Comparison of ENCODE assay signal across 24 mouse cellular contexts in genomic region chr7:48806587-48806986, GRCm38 (mm10). TPM values are rescaled to one million over a fixed set of nuclear protein-coding genes. Genes with fewer than 3 reads are reported as not detected.
A peak's percentile ranks its signal among the peaks of the same experiment; 100 is the strongest.
DNase-seq lines count a peak whose midpoint lies in the region; ATAC-seq and TF ChIP-seq lines count a peak whose summit lies in the region.
"Had no signal": no experiment of that assay in that cellular context is flagged by ENCODE, and none has a peak within 500 bp of the region (broad histone marks: within the 10 kb centered on the region; RNA-seq: fewer than 3 reads in every experiment).

No protein-coding gene starts in this region.

- no peak for DNase-seq in heart, adult 2 months
- DNase-seq in heart, adult 11 months = no peak
- peak; percentile 38 for DNase-seq in liver, adult 2 months (ENCODE audit: extremely low read depth, low read depth, low spot score)
- no peak for DNase-seq in liver, postnatal 0 days
- DNase-seq in R1 (ENCODE audit: low read depth, low spot score) = peak; percentile 32
- no peak for DNase-seq in lung, postnatal 10 days
- DNase-seq in urinary bladder, adult 2 months (ENCODE audit: low spot score) = no peak
- DNase-seq: adrenal gland, adult 8-10 months; cerebellum, adult 8-10 months; kidney, adult 2 months; layer of hippocampus, postnatal 36 days; left cerebral cortex, postnatal 4 days; liver, embryonic 13.5 days; lung, adult 2 months; lung, postnatal 14 days; thymus, adult 2 months had no signal

- H3K9me3 ChIP-seq in liver, postnatal 0 days (ENCODE audit: low read length) = no peaks in the 10 kb centered on the region
- no peaks in the 10 kb centered on the region for H3K9me3 ChIP-seq in E14TG2a.4 (ENCODE audit: low read length)
- H3K9me3 ChIP-seq: embryonic facial prominence, embryonic 13.5 days; forebrain, embryonic 10.5 days; forebrain, embryonic 15.5 days; G1E; hindbrain, embryonic 12.5 days; liver, embryonic 13.5 days had no signal

- H3K27ac ChIP-seq in heart, adult 2 months = no peak overlapping the region
- H3K27ac ChIP-seq in liver, adult 2 months (replicated peaks; ENCODE audit: insufficient read depth, low read depth, low read length) = no peak overlapping the region
- H3K27ac ChIP-seq in liver, postnatal 0 days (ENCODE audit: low read depth) = no peak overlapping the region
- H3K27ac ChIP-seq: embryonic facial prominence, embryonic 13.5 days; forebrain, embryonic 10.5 days; forebrain, embryonic 15.5 days; hindbrain, embryonic 12.5 days; liver, embryonic 13.5 days had no signal

- no peak overlapping the region for H3K9ac ChIP-seq in heart, adult 2 months (ENCODE audit: low read depth, low read length)
- no peak overlapping the region for H3K9ac ChIP-seq in liver, adult 2 months (ENCODE audit: low read depth, low read length)
- no peak overlapping the region for H3K9ac ChIP-seq in liver, postnatal 0 days (replicated peaks)
- H3K9ac ChIP-seq: embryonic facial prominence, embryonic 13.5 days; forebrain, embryonic 15.5 days; hindbrain, embryonic 12.5 days; liver, embryonic 13.5 days had no signal

- whole genome bisulfite sequencing in heart, adult 2 months = 86% methylated on average over 4 of the region's 4 CpGs
- WGBS in liver, adult 2 months = 92% methylated on average over 4 of the region's 4 CpGs
- 81% methylated on average over 4 of the region's 4 CpGs for WGBS in liver, postnatal 0 days (ENCODE audit: insufficient replicate concordance)

- no peak overlapping the region for H3K4me3 ChIP-seq in heart, adult 2 months
- H3K4me3 ChIP-seq in liver, adult 2 months (ENCODE audit: insufficient read depth, low read depth, low read length) = no peak overlapping the region
- no peak overlapping the region for H3K4me3 ChIP-seq in liver, postnatal 0 days (ENCODE audit: low read depth, low read length)
- no peak overlapping the region for H3K4me3 ChIP-seq in E14TG2a.4 (replicated peaks; ENCODE audit: low read length)
- H3K4me3 ChIP-seq: embryonic facial prominence, embryonic 13.5 days; forebrain, embryonic 10.5 days; forebrain, embryonic 15.5 days; hindbrain, embryonic 12.5 days; liver, embryonic 13.5 days had no signal

- TF ChIP-seq EP300 in heart, adult 2 months (IDR thresholded peaks at IDR 0.05; ENCODE audit: insufficient read depth, low read depth, low read length) = no peak
- no peak for TF ChIP-seq EP300 in liver, postnatal 0 days (IDR thresholded peaks at IDR 0.05; ENCODE audit: low read depth)

- intact Hi-C loops in heart, adult 2 months (cut with DNase I) = no loop called here

- no peaks in the 10 kb centered on the region for H3K79me2 ChIP-seq in heart, adult 2 months (replicated peaks; ENCODE audit: control insufficient read depth, insufficient read depth, low read length)
- H3K79me2 ChIP-seq in liver, adult 2 months (ENCODE audit: control insufficient read depth, insufficient read depth, low read length) = no peaks in the 10 kb centered on the region

- no peak for TF ChIP-seq POLR2A in heart, adult 2 months (IDR thresholded peaks at IDR 0.05; ENCODE audit: insufficient read depth, low read depth, low read length)
- TF ChIP-seq POLR2A in liver, adult 2 months (IDR thresholded peaks at IDR 0.05; ENCODE audit: extremely low read depth, insufficient read depth, low read length) = no peak

- ATAC-seq in liver, postnatal 0 days = no peak
- ATAC-seq: forebrain, embryonic 15.5 days had no signal

- no peak overlapping the region for H3K4me2 ChIP-seq in liver, postnatal 0 days (ENCODE audit: low read depth, low read length)
- H3K4me2 ChIP-seq: embryonic facial prominence, embryonic 13.5 days; forebrain, embryonic 15.5 days; hindbrain, embryonic 12.5 days; liver, embryonic 13.5 days; midbrain, embryonic 11.5 days had no signal

- peak; percentile 28 for TF ChIP-seq CTCF in heart, adult 2 months (IDR thresholded peaks at IDR 0.05)
- no peak for TF ChIP-seq CTCF in liver, adult 2 months (IDR thresholded peaks at IDR 0.05; ENCODE audit: low read depth, low read length)
- no peak for TF ChIP-seq CTCF in liver, postnatal 0 days (IDR thresholded peaks at IDR 0.05; ENCODE audit: low read depth)
- peak; percentile 36 for TF ChIP-seq CTCF in E14TG2a.4 (conservative IDR thresholded peaks at IDR 0.05; ENCODE audit: low read length)

- no peaks in the 10 kb centered on the region for H3K27me3 ChIP-seq in heart, adult 2 months (ENCODE audit: control insufficient read depth, insufficient read depth, low read length)
- H3K27me3 ChIP-seq in liver, adult 2 months (ENCODE audit: control insufficient read depth, insufficient read depth, low read length) = no peaks in the 10 kb centered on the region
- H3K27me3 ChIP-seq in liver, postnatal 0 days (ENCODE audit: insufficient read depth, low read length) = no peaks in the 10 kb centered on the region
- no peaks in the 10 kb centered on the region for H3K27me3 ChIP-seq in E14TG2a.4 (ENCODE audit: insufficient read depth, low read length)
- H3K27me3 ChIP-seq: embryonic facial prominence, embryonic 13.5 days; forebrain, embryonic 15.5 days; hindbrain, embryonic 12.5 days; liver, embryonic 13.5 days had no signal

- no peaks in the 10 kb centered on the region for H3K36me3 ChIP-seq in heart, adult 2 months (ENCODE audit: control insufficient read depth, insufficient read depth, low read length)
- peaks cover 44% of the 10 kb centered on the region for H3K36me3 ChIP-seq in liver, adult 2 months (ENCODE audit: control insufficient read depth, insufficient read depth, low read length)
- peaks cover 61% of the 10 kb centered on the region for H3K36me3 ChIP-seq in liver, postnatal 0 days (replicated peaks; ENCODE audit: insufficient read depth, low read length)
- peaks cover 83% of the 10 kb centered on the region for H3K36me3 ChIP-seq in E14TG2a.4 (ENCODE audit: insufficient read depth, low read length)

- H3K4me1 ChIP-seq in heart, adult 2 months (ENCODE audit: control insufficient read depth, insufficient read depth, low read length) = no peaks in the 10 kb centered on the region
- H3K4me1 ChIP-seq in liver, adult 2 months (ENCODE audit: control insufficient read depth, insufficient read depth, low read length) = no peaks in the 10 kb centered on the region; the same call in 1 of the 2 replicates
- H3K4me1 ChIP-seq in liver, postnatal 0 days (ENCODE audit: insufficient read depth) = no peaks in the 10 kb centered on the region
- H3K4me1 ChIP-seq in E14TG2a.4 (replicated peaks; ENCODE audit: low read depth, low read length) = no peaks in the 10 kb centered on the region
- H3K4me1 ChIP-seq: embryonic facial prominence, embryonic 13.5 days; forebrain, embryonic 10.5 days; hindbrain, embryonic 12.5 days; liver, embryonic 13.5 days had no signal

RNA-seq across cellular contexts. Expression of gene Zdhhc13, which starts 17.8 kb away (rescaled TPM):
- total RNA-seq in heart, adult 2 months (2021) = 10 to 100 TPM; 10.9 to 11.0 TPM
- polyA plus RNA-seq in heart, adult 2 months (2012; rRNA removed) = 7.1 and 15.1 TPM in 2 replicates
- 6.2 and 7.7 TPM in 2 replicates for total RNA-seq in liver, adult 2 months (2014; rRNA removed)
- 2.7 and 3.0 TPM in 2 replicates for polyA plus RNA-seq in liver, adult 2 months (2012; rRNA removed)
- 8.2 and 10.3 TPM in 2 replicates for polyA plus RNA-seq in liver, postnatal 0 days (2015; fragmentation: Nextera tagmentation; extraction: Ambion mirVana)
- 36.3 and 49.5 TPM in 2 replicates for polyA plus RNA-seq in urinary bladder, adult 2 months (2012; rRNA removed)

RNA-seq across cellular contexts. Expression of gene Csrp3, which starts 41.2 kb away (rescaled TPM):
- total RNA-seq in heart, adult 2 months (2021) = 1,000 to 10,000 TPM; 1,931 to 2,301 TPM
- polyA plus RNA-seq in heart, adult 2 months (2012; rRNA removed) = 773 and 781 TPM in 2 replicates
- total RNA-seq in liver, adult 2 months (2014; rRNA removed) = 16.8 and 44.6 TPM in 2 replicates
- 10.9 and 11.4 TPM in 2 replicates for polyA plus RNA-seq in liver, adult 2 months (2012; rRNA removed)
- 0.85 and 2.5 TPM in 2 replicates for polyA plus RNA-seq in liver, postnatal 0 days (2015; fragmentation: Nextera tagmentation; extraction: Ambion mirVana)
- not detected in 2 replicates for polyA plus RNA-seq in urinary bladder, adult 2 months (2012; rRNA removed)
- total RNA-seq: adrenal gland, adult 8-10 months; G1E; layer of hippocampus, adult 8-10 months; layer of hippocampus, postnatal 36 days; left cerebral cortex, postnatal 4 days had no signal
- polyA plus RNA-seq: forebrain, embryonic 10.5 days; G1E; midbrain, embryonic 11.5 days had no signal

Comparison
In these comparisons a context has a peak if more than half of its experiments do, and no peak if none do; other contexts are left out.
1. DNase-seq: peak in liver, adult 2 months (single experiment) and R1 (single experiment); none in heart, adult 2 months (0 of 2), heart, adult 11 months (single experiment), liver, postnatal 0 days (single experiment), lung, postnatal 10 days (single experiment) and urinary bladder, adult 2 months (single experiment).
2. CTCF ChIP-seq: peak in heart, adult 2 months (single experiment) and E14TG2a.4 (single experiment); none in liver, adult 2 months (single experiment) and liver, postnatal 0 days (single experiment).
3. RNA of gene Csrp3, which starts 41.2 kb away (polyA plus RNA-seq): 773 to 781 TPM in heart, adult 2 months; 10.9 to 11.4 TPM in liver, adult 2 months, 0.85 to 2.5 TPM in liver, postnatal 0 days and not detected in urinary bladder, adult 2 months; every median in the first group is over 10 times any median in the second.